Mouse (Mus musculus) forebrain, embryonic 16.5 days (tissue): ENCODE results near the gene Gm44503. TPM values are rescaled to one million over a fixed set of nuclear protein-coding genes. Genes with fewer than 3 reads are reported as not detected.

Experiments used
- ATAC-seq: fragments of 200-750 bp; cut with Nextera tagmentation; 2 replicates; pipeline ENCODE4 v1.8.0; 2017; ENCODE audit warnings: mild to moderate bottlenecking, moderate library complexity
- H3K27ac ChIP-seq: fragments of 300-500 bp; sonication (generic); 2 replicates; pipeline ENCODE4 v1.5.1; 2014; ENCODE audit warnings: low read length, control low read depth
- H3K27me3 ChIP-seq: fragments of 300-500 bp; sonication (generic); replicated peaks from 2 replicates; pipeline ENCODE4 v1.6.1; 2014; ENCODE audit warnings: low read length; ENCODE audit not compliant: control insufficient read depth, insufficient read depth
- H3K36me3 ChIP-seq: fragments of 300-500 bp; sonication (generic); 2 replicates; pipeline ENCODE4 v1.6.1; 2014; ENCODE audit not compliant: control insufficient read depth, insufficient read depth
- H3K4me1 ChIP-seq: fragments of 300-500 bp; sonication (generic); replicated peaks from 2 replicates; pipeline ENCODE4 v1.6.1; 2014; ENCODE audit warnings: low read length; ENCODE audit not compliant: control insufficient read depth, insufficient read depth
- H3K4me2 ChIP-seq: fragments of 300-500 bp; sonication (generic); 2 replicates; pipeline ENCODE4 v1.6.1; 2014; ENCODE audit warnings: mild to moderate bottlenecking, low read length, control low read depth
- H3K4me3 ChIP-seq: fragments of 300-500 bp; sonication (generic); replicated peaks from 2 replicates; pipeline ENCODE4 v1.5.1; 2014; ENCODE audit warnings: mild to moderate bottlenecking, low read length, control low read depth
- H3K9ac ChIP-seq: fragments of 300-500 bp; sonication (generic); replicated peaks from 2 replicates; pipeline ENCODE4 v1.6.1; 2014; ENCODE audit warnings: low read depth, low read length, control low read depth
- H3K9me3 ChIP-seq: fragments of 300-500 bp; sonication (generic); 2 replicates; pipeline ENCODE4 v1.6.1; 2016; ENCODE audit warnings: low read length; ENCODE audit not compliant: control insufficient read depth
- WGBS: fragments of 180-500 bp; shearing (Covaris S2); extraction: QIAGEN DNeasy Blood & Tissue Kit; methylation state at CpG from one replicate; pipeline ENCODE4 v1.1.7; 2014; 5-methylcytosine and 5-hydroxymethylcytosine counted together
- polyA plus RNA-seq: library from polyadenylated mRNA; unstranded; fragments of >200 nt; fragmentation: Nextera tagmentation; extraction: Ambion mirVana; gene quantifications from 2 replicates; pipeline ENCODE4 v1.2.1, GENCODE M21; 2015

Gene Gm44503
- polyA plus RNA-seq, 1 experiment from 2014 or later = not detected

DNA sequence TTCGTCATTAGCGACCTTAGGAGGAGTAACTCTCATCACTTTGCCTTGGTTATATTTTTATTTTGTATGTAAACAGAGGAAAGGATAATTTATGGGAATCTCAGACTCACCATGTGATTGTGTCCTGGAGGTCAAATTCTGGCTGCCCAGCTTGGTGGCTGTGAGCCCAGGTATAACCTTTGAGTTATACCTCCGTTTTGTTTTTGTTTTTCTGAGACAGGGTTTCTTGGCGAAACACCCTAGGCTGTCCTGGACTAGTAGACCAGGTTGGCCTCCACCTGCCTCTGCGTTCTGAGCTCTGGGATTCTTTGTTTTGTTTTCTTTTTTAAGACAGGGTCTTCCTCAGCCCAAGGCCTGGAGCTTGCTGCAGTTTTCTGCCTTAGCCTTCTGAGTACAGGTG lies 30.1 kb downstream of the Gm44503 start:
- Histone ChIP-seq H3K9me3 (no peaks in the 10 kb centered on the region), H3K9ac (no peak overlapping the region), H3K36me3 (no peaks in the 10 kb centered on the region), H3K4me1 (peaks cover 17% of the 10 kb centered on the region), H3K27me3 (no peaks in the 10 kb centered on the region), H3K4me3 (no peak overlapping the region), H3K4me2 (no peak overlapping the region), H3K27ac (no peak overlapping the region)
- no peak for ATAC-seq
- 89% methylated on average over 5 of the region's 5 CpGs for WGBS

DNA sequence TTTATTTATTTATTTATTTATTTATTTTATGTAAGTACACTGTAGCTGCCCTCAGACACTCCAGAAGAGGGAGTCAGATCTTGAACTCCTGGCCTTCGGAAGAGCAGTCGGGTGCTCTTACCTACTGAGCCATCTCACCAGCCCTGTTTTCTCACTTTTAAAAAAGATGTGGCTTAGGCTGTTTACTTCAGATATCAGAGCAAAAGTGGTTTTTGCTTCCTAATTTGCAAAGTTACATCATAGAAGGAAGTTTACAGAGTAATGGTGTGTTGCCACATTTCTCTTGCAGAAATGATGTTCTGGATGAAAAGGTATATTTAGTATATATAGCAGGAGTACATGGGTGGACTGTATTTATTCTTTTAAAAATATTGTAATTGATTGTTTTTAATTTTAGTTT lies 32.8 kb downstream of the Gm44503 start:
- WGBS = 89% methylated on average over 2 of the region's 2 CpGs
- Histone ChIP-seq H3K27ac (no peak overlapping the region), H3K4me2 (no peak overlapping the region), H3K9me3 (no peaks in the 10 kb centered on the region), H3K36me3 (no peaks in the 10 kb centered on the region), H3K4me3 (no peak overlapping the region), H3K9ac (no peak overlapping the region), H3K27me3 (no peaks in the 10 kb centered on the region), H3K4me1 (peaks cover 5% of the 10 kb centered on the region)
- ATAC-seq = no peak

DNA sequence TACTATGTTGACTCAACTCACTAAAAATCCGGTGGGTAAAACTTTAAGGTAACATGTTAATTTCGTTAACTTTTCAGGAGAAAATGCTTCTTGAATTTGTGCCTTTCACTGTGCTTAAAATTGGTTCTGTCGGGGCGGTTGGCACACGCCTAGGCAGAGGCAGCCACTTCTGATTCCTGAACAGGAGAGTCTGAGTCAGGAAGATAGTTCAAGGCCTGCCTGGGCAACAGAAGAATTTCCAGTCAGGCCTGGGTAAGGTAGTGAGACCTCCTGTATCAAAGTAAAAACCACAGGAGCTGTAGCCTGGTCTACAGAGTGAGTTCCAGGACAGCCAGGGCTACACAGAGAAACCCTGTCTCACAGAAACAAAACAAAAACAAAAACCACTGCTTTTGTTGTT lies 33.9 kb downstream of the Gm44503 start:
- Histone ChIP-seq H3K4me3 (no peak overlapping the region), H3K27ac (no peak overlapping the region), H3K36me3 (no peaks in the 10 kb centered on the region), H3K4me1 (peaks cover 2% of the 10 kb centered on the region), H3K9me3 (no peaks in the 10 kb centered on the region), H3K9ac (no peak overlapping the region), H3K27me3 (no peaks in the 10 kb centered on the region), H3K4me2 (no peak overlapping the region)
- 89% methylated on average over 5 of the region's 5 CpGs for WGBS
- ATAC-seq = no peak

DNA sequence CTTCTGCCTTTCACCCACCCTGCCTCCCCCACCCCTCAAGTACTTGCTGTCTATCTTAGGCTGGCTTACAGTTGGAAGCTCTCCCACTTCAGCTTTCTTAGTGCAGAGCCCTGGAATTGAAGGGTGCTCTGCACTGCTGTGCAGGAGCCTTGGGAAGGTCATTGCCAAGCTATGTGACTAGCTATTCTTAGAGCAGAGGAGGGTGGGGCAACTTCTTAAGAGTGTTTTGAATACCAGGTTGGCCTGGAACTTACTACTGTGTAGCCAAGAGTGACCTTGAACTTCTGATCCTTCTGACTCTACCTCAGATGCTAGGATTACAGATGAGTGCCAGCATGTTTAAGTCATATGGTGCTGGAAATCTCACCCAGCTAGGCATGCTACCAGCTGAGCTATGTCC lies 37.5 kb downstream of the Gm44503 start:
- Histone ChIP-seq H3K9me3 (no peaks in the 10 kb centered on the region), H3K9ac (no peak overlapping the region)
- ATAC-seq = no peak

DNA sequence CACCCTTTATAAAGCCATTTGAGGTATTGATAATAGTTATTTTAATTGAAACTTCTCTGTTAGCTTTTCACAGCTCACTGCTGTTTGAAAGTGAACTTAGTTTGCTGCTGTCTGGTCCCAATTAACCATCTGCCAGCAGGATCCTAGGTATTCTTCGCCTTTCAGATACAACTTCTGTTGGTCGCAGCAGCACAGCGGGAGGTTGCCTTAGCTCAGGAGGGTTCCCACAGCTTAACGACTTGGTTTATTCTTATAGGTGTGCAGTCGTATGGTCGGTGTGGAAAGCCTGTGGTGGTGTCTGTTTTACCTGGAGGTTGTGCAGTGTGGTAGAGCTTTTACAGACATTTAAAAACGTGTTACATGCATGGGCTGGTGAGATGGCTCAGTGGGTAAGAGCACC lies 38.2 kb downstream of the Gm44503 start:
- Histone ChIP-seq H3K4me1 (no peaks in the 10 kb centered on the region), H3K4me2 (no peak overlapping the region), H3K9ac (no peak overlapping the region), H3K9me3 (no peaks in the 10 kb centered on the region), H3K4me3 (no peak overlapping the region), H3K27me3 (no peaks in the 10 kb centered on the region), H3K36me3 (no peaks in the 10 kb centered on the region), H3K27ac (no peak overlapping the region)
- 41% methylated on average over 7 of the region's 7 CpGs for WGBS
- no peak for ATAC-seq

More for the DNA sequence above, 37.5 kb downstream of the Gm44503 start:
- Histone ChIP-seq H3K4me3 (no peak overlapping the region), H3K36me3 (no peaks in the 10 kb centered on the region), H3K4me1 (no peaks in the 10 kb centered on the region), H3K27me3 (no peaks in the 10 kb centered on the region), H3K4me2 (no peak overlapping the region), H3K27ac (no peak overlapping the region)

DNA sequence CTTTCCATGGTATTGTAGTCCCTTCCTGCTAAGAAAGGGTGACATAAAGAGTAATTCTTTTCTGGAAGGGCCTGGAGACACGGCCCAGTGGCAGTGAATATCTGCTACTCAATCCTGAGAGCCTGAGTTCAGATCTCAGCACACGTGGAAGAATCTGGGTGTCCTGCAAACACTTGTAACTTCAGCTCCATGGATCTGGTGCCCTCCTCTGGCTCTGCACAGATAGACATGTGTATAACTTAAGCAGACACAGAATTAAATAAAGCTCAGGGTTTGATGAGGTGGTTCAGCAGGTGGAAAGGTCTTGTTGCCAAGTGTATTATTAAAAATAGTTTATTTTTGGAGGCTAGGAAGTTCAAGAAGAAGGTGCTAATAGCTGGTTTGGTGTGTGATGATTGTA lies 41.8 kb downstream of the Gm44503 start:
- Histone ChIP-seq H3K9me3 (no peaks in the 10 kb centered on the region), H3K27me3 (no peaks in the 10 kb centered on the region), H3K4me1 (no peaks in the 10 kb centered on the region), H3K27ac (no peak overlapping the region), H3K4me2 (no peak overlapping the region), H3K9ac (no peak overlapping the region), H3K36me3 (peaks cover 2% of the 10 kb centered on the region; the same call in 1 of the 2 replicates), H3K4me3 (no peak overlapping the region)
- no peak for ATAC-seq
- 68% methylated on average over 2 of the region's 2 CpGs for WGBS

DNA sequence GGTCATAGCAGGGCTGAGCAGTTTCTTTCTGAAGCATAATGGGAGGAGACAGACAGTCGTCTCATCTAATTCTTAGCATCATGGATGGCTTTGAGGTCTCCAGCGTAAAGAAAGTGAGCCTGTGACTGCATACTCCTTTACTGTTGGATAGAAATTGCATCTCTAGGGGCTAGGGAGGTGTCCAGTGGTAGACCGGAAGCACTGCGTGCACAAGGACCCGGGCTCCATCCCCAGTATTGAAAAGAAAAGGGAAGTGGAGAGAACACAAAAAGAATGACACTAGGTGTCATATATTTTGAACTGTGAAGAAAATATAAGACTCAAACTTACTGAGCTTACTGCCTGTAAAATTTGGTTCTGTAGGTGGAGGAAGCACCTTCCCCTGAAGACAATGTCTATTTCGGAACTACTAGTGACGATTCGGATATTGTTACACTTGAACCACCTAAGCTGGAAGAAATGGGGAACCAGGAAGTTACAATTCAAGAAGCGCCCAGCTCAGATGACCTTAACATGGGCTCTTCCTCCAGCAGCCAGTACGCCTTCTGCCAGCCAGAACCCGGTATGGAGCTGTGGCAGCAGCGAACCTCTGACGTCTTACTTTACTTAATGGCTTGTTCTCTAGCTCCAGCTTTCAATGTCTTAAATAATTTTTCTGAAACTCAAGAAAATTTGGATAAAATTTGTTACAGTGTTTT lies 42.8 kb downstream of the Gm44503 start:
- no peaks in the 10 kb centered on the region for H3K9me3 ChIP-seq
- no peak overlapping the region for H3K9ac ChIP-seq
- peaks cover 10% of the 10 kb centered on the region for H3K36me3 ChIP-seq
- no peak overlapping the region for H3K4me2 ChIP-seq
- no peaks in the 10 kb centered on the region for H3K27me3 ChIP-seq
- no peak overlapping the region for H3K27ac ChIP-seq
- 90% methylated on average over 13 of the region's 13 CpGs for WGBS
- no peaks in the 10 kb centered on the region for H3K4me1 ChIP-seq
- no peak overlapping the region for H3K4me3 ChIP-seq
- ATAC-seq = no peak

DNA sequence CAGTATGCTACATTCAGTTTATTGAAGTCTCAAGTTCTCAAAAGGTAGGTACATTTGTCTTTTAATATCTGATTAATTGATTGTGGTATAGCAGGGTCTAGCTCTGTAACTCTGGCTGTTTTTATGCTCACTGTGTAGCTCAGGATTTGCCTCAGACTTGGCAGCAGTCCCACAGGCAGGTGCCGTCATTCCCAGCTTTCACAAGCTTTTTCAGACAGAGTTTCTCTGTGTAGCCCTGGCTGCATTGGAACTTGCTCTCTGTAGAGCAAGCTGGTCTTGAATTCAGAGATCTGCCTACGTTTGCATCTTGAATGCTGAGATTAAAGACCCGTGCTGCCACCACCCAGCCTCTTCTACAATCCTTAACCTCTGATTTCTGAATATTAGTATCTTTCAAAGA lies 43.5 kb downstream of the Gm44503 start:
- no peak overlapping the region for H3K9ac ChIP-seq
- H3K4me1 ChIP-seq = no peaks in the 10 kb centered on the region
- no peak overlapping the region for H3K4me3 ChIP-seq
- ATAC-seq = no peak
- H3K27me3 ChIP-seq = no peaks in the 10 kb centered on the region
- H3K27ac ChIP-seq = no peak overlapping the region
- H3K9me3 ChIP-seq = no peaks in the 10 kb centered on the region
- 58% methylated on average over 3 of the region's 3 CpGs for WGBS
- peaks cover 15% of the 10 kb centered on the region for H3K36me3 ChIP-seq
- H3K4me2 ChIP-seq = no peak overlapping the region

DNA sequence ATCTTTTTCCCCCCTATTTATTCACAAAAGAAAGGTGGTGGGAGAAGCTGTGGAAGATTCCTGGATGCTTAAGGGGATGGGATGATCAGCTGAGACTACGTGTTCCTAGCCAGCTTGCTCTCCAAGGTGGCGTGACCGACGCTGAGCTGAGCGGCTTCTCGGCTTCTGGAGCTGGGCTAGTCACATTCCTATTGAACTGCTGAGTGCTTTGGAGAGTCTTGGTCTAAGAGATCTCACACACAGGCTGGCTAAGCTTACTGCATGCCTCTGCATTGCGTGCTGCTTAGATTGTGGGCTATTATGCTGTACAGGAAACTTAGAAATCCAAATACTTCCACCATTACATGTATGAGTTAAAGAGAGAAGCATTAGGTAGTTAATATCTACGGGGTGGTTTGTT lies 45.4 kb downstream of the Gm44503 start:
- Histone ChIP-seq H3K4me2 (no peak overlapping the region), H3K4me3 (no peak overlapping the region), H3K27ac (no peak overlapping the region), H3K9me3 (no peaks in the 10 kb centered on the region), H3K4me1 (no peaks in the 10 kb centered on the region), H3K27me3 (no peaks in the 10 kb centered on the region), H3K36me3 (peaks cover 19% of the 10 kb centered on the region), H3K9ac (no peak overlapping the region)
- 85% methylated on average over 8 of the region's 8 CpGs for WGBS
- ATAC-seq = no peak

DNA sequence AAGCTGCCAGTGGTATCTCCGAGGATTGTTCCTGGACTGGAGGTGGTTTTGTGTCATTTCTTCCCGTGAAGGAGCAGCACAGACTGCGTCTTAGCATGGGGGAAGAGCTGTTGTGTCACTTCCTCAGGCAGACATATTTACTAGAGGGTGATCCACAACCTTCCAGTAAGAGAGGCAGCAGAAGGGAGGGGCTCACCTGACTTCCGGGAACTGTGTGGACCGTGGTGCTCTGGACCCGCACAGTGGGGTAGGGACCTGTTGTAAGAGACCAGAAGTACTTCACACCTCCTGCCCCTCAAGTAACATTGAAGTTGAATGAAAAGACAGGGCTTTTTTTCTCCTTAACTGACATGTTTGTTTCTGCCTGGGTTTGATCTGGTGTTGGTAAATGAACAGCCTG lies 46.5 kb downstream of the Gm44503 start:
- WGBS = 91% methylated on average over 6 of the region's 6 CpGs
- Histone ChIP-seq H3K9ac (no peak overlapping the region), H3K36me3 (peaks cover 19% of the 10 kb centered on the region), H3K27me3 (no peaks in the 10 kb centered on the region), H3K4me1 (no peaks in the 10 kb centered on the region), H3K9me3 (no peaks in the 10 kb centered on the region), H3K4me3 (no peak overlapping the region), H3K4me2 (no peak overlapping the region), H3K27ac (no peak overlapping the region)
- ATAC-seq = no peak
